Mouse (Mus musculus): ENCODE measurements around the gene Nup214. TPM values are rescaled to one million over a fixed set of nuclear protein-coding genes. Genes with fewer than 3 reads are reported as not detected.

The Nup214 gene
- total RNA-seq, 2 experiments from 2014 or later: 37.7 to 69.1 TPM

DNA sequence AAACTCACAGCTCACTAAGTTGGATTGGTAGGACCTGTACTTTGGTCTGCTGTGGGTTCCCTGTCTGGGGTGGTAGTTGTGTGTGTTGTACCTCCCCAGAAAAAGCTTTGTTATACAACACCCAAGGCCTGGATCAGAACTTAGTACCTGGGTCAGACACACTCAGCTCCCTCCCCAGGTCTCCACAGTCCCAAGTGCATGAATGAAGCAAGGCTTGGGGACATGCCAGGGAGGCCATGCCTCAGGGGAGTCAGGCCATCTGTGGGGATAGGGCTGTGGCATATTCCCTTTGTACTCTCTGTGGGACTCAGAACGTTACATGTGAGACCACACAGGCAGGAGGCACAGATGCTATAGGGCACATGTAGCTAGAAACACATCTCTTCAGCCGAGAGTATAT is 115.9 kb downstream of the Nup214 start:
- ATAC-seq (ENCODE audit: poor library complexity, severe bottlenecking): no peak

DNA sequence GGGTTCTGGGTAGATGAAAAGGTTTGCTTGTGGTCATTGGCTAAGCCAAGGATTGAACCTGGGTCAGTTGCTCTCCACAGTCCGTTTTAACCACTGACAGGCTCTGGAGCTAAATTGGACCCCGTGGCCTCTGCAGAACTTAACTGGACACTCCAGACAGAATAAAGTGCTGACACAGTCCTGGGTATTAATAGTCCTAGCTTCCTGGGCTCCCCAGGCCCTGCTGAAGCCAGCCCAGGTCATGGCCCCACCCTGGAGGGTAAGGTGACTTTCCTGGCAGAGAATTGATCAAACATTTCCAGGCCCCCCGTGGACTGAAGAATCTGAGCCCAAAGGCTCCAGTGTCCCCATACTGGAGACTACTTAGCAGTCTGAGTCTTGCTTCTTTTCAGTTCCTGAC is 117.7 kb downstream of the Nup214 start:
- ATAC-seq (ENCODE audit: poor library complexity, severe bottlenecking): no peak

DNA sequence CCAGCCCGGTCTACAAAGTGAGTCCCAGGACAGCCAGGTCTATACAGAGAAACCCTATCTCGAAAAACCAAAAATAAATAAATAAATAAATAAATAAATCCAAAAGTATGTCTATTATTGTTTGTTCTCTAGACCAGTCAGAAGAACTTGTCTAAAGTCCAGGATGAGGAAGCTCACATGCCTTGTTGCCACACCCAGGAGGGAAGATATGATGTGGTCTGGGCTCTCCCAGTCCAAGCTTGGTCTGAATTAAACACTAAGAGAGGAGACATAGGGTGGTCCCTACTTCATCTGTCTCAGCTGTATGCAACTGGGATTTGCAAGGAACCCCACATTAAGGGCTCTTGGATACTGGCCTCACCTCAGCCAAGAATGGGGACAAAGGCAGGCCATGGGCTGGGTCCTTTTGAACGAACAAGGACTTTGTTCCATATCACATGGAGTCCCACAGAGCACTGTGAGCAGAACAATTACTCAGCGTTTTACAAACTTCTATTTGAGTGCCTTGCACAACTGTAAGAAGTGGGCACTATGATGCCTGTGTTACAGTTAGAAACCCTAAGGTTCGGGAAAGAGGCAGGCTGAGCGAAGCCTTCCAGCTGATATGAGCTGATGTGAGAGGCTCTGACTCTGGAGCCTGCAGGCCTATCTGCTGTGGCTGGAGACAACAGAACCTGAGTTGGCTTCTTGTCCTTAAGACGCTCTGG is 119.9 kb downstream of the Nup214 start:
- no peak for ATAC-seq (ENCODE audit: poor library complexity, severe bottlenecking)

DNA sequence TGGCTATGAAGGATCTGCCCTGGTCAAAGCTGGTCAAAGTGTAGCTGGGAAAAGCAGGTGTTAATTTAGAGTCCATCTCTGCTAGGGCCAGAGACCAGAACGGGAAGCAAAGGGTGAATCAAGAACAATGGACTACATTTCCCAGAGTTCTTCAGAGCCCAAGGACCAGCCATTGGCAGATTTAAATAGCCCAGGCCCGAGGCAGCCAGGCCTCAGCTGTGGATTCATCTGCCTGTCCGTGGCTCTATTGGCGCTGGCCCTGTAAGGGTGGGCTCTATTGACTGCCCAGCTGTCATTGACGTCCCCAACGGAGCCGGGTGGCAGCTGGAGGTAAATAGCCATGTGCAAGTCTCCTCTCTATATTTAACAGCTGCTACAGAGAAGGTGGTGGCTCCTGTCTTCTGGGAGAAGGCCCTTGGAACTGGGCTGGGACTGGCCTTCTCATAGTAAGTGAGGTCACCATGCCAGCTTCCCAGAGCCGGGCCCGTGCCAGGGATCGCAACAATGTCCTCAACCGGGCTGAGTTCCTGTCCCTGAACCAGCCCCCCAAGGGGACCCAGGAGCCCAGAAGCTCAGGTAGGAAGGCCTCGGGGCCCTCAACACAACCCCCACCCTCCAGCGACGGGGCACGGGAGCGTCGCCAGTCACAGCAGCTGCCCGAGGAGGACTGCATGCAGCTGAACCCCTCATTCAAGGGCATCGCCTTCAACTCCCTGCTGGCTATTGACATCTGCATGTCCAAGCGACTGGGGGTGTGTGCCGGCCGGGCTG is 121.3 kb downstream of the Nup214 start, which contains the start of gene Plpp7:
TSS of gene Plpp7 (plus strand) at position 178 of the 771 bp plus-strand sequence.
- ATAC-seq (ENCODE audit: poor library complexity, severe bottlenecking): peak; percentile 71

DNA sequence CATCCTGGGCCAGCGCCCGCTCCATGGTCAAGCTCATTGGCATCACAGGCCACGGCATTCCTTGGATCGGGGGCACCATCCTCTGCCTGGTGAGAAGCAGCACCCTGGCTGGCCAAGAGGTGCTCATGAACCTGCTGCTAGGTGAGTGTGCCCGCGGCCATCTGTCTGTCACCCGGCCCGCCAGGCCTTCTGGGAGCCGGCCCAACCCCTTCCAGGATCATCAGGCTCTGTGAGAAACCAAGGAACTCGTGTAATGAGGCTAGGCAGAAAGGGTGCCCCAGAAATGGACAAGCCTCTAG is 121.8 kb downstream of the Nup214 start:
- ATAC-seq (ENCODE audit: poor library complexity, severe bottlenecking): no peak

DNA sequence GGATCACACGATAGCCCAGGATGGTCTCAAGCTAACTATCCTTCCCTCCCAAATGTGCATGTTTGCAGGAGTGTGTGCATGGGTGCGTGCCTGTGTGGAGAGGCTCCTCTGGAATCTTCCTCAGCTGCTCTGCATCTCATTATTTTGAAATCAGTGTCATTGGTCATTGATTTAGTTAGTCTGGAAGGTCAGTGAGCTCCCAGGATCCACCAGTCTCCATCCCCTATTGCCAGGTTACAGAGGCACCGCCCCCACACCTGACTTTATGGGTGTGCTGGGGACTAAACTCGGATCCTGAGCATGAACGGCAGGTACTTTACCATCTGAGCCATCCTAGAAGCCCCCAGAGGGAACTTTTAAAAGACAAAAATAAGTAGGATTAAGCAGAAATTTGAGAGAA is 128.7 kb downstream of the Nup214 start:
- ATAC-seq (ENCODE audit: poor library complexity, severe bottlenecking): no peak

DNA sequence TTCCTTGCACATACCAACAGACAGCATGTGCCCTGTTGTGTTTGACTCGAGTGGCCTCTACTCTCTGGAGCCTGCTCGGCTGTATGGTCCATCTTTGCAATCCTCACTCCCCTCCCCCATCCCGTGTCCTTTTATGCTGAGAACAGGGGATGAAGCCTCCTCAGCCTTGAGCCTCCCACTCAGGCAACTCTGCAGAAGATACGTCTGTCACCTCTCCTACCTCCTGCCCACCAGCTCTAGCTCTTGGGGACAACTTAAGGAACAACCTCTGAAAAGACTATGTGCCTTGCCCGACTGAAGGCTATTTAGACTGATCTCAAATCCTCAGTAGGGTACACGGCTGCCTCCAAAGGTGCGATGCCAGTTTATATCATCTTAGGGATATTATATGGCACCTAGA is 129.3 kb downstream of the Nup214 start:
- ATAC-seq (ENCODE audit: poor library complexity, severe bottlenecking): no peak

Other genes with a start within 250 kb of the Nup214 start
- gene Qrfp, start 163.9 kb upstream of the Nup214 start, total RNA-seq (2015): 0.57 and 0.65 TPM in 2 replicates
- 0.04 and 0.29 TPM in 2 replicates for gene Qrfp, start 163.9 kb upstream of the Nup214 start, total RNA-seq (2017)
- not detected in 2 replicates for gene Fibcd1, start 128.4 kb upstream of the Nup214 start, total RNA-seq (2015)
- gene Fibcd1, start 128.4 kb upstream of the Nup214 start, total RNA-seq (2017): 0.04 TPM in 1 of 2 replicates, not detected in the other
- gene Lamc3, start 87.1 kb upstream of the Nup214 start, total RNA-seq (2015): not detected in 2 replicates
- not detected in 2 replicates for gene Lamc3, start 87.1 kb upstream of the Nup214 start, total RNA-seq (2017)
- 0.16 TPM in 1 of 2 replicates, not detected in the other for gene Aif1l, start 24.3 kb upstream of the Nup214 start, total RNA-seq (2015)
- gene Aif1l, start 24.3 kb upstream of the Nup214 start, total RNA-seq (2017): 2.1 TPM in 1 of 2 replicates, not detected in the other
- gene Fam78a, start 110.4 kb downstream of the Nup214 start, total RNA-seq (2015): 14.4 and 14.7 TPM in 2 replicates
- gene Fam78a, start 110.4 kb downstream of the Nup214 start, total RNA-seq (2017): 11.7 and 13.1 TPM in 2 replicates
- gene Plpp7, start 121.1 kb downstream of the Nup214 start, total RNA-seq (2015): 0.14 and 0.33 TPM in 2 replicates
- gene Plpp7, start 121.1 kb downstream of the Nup214 start, total RNA-seq (2017): 0.24 and 1.2 TPM in 2 replicates
- 26.9 and 27.2 TPM in 2 replicates for gene Prrc2b, start 176.6 kb downstream of the Nup214 start, total RNA-seq (2015)
- gene Prrc2b, start 176.6 kb downstream of the Nup214 start, total RNA-seq (2017): 11.5 and 13.9 TPM in 2 replicates

Data from megakaryocyte, adult 5-6 weeks (primary cell).